ENCODE assay signal across 29 mouse cellular contexts in the genomic region with DNA sequence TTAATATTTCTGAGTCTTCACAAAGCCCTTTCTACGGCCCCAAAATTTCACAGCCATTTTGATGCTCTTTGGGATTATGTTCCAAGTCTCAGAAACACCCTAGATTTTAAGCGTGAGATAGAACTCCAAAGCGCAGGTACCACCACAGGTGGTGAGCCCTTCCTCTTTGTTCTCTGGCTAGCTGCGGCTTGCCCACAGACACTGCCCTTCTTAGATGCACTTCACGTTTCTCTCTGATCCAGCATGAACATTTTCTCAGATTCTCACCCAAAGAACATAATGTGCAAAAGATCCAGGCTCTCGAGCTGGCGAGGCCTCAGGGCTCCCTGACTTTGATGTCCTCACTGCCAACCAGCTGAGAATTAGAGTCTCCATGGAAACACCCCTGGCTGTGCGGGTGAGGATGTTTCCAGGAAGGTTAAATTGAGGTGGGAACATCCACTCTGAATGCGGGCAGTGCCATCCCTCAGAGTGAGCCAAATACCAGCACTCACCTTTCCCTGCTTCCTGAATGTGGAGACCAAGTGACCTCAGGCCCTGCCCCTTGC.
DNase-seq lines count a peak whose midpoint lies in the region; ATAC-seq and TF ChIP-seq lines count a peak whose summit lies in the region.
"Had no signal": no experiment of that assay in that cellular context is flagged by ENCODE, and none has a peak within 500 bp of the region (broad histone marks: within the 10 kb centered on the region; RNA-seq: fewer than 3 reads in every experiment).

No protein-coding gene starts in this region.

- DNase-seq in heart, adult 11 months: peak; percentile 70
- DNase-seq in heart, postnatal 25 days (ENCODE audit: low spot score): no peak
- DNase-seq in left cerebral cortex, adult 11 months (ENCODE audit: low spot score): peak; percentile 10
- DNase-seq in left cerebral cortex, adult 2 months (ENCODE audit: extremely low spot score in 1 of 2, low spot score in 2 of 2): no peak
- DNase-seq in brain, embryonic 14.5 days (ENCODE audit: low read depth): peak; percentile 55
- peak; percentile 32 for DNase-seq in midbrain, postnatal 0 days (ENCODE audit: low spot score)
- no peak for DNase-seq in lung, postnatal 25 days (ENCODE audit: low spot score)
- DNase-seq: adrenal gland, adult 8-10 months; cerebellum, adult 11 months; cerebellum, adult 9-10 months; cerebellum, postnatal 36 days; gastrocnemius, adult 2 months; heart, postnatal 10 days; kidney, adult 2 months; kidney, postnatal 36 days; lung, postnatal 36 days; right cerebral cortex, postnatal 25 days; spleen, adult 18-20 months; thymus, postnatal 14 days had no signal

- TF ChIP-seq POLR2A in brain, embryonic 14.5 days (IDR thresholded peaks at IDR 0.05; ENCODE audit: borderline replicate concordance, extremely low read depth, insufficient read depth, insufficient read length, poor library complexity, severe bottlenecking): no peak

- H3K4me2 ChIP-seq in midbrain, postnatal 0 days (ENCODE audit: low read depth, low read length, poor library complexity, severe bottlenecking): no peak overlapping the region
- H3K4me2 ChIP-seq: embryonic facial prominence, embryonic 12.5 days; forebrain, embryonic 15.5 days; heart, embryonic 13.5 days; intestine, embryonic 15.5 days; limb, embryonic 13.5 days; liver, embryonic 11.5 days; lung, embryonic 15.5 days; neural tube, embryonic 13.5 days had no signal

- WGBS in midbrain, postnatal 0 days: 26% methylated on average over 9 of the region's 9 CpGs

- no peak for TF ChIP-seq CTCF in left cerebral cortex, adult 2 months (IDR thresholded peaks at IDR 0.05)
- no peak for TF ChIP-seq CTCF in brain, embryonic 14.5 days (IDR thresholded peaks at IDR 0.05; ENCODE audit: borderline replicate concordance, extremely low read depth, insufficient read depth, insufficient read length)
- TF ChIP-seq CTCF in midbrain, postnatal 0 days (IDR thresholded peaks at IDR 0.05): no peak

- no peaks in the 10 kb centered on the region for H3K27me3 ChIP-seq in midbrain, postnatal 0 days (ENCODE audit: insufficient read depth, low read length)
- H3K27me3 ChIP-seq: embryonic facial prominence, embryonic 12.5 days; forebrain, embryonic 15.5 days; heart, embryonic 13.5 days; intestine, embryonic 15.5 days; limb, embryonic 13.5 days; lung, embryonic 15.5 days; neural tube, embryonic 13.5 days had no signal

- no peaks in the 10 kb centered on the region for H3K36me3 ChIP-seq in midbrain, postnatal 0 days (ENCODE audit: insufficient read depth, low read length)
- H3K36me3 ChIP-seq: embryonic facial prominence, embryonic 12.5 days; forebrain, embryonic 15.5 days; hindbrain, embryonic 10.5 days; intestine, embryonic 15.5 days; limb, embryonic 13.5 days; neural tube, embryonic 13.5 days had no signal

- H3K27ac ChIP-seq in left cerebral cortex, adult 2 months: no peak overlapping the region
- H3K27ac ChIP-seq in midbrain, postnatal 0 days (ENCODE audit: low read depth, low read length): peak overlapping the region; percentile 60
- H3K27ac ChIP-seq: embryonic facial prominence, embryonic 12.5 days; forebrain, embryonic 15.5 days; gastrocnemius, adult 2 months; heart, embryonic 13.5 days; hindbrain, embryonic 10.5 days; intestine, embryonic 15.5 days; limb, embryonic 13.5 days; lung, embryonic 15.5 days; neural tube, embryonic 13.5 days had no signal

- no peaks in the 10 kb centered on the region for H3K9me3 ChIP-seq in midbrain, postnatal 0 days (ENCODE audit: low read length)
- H3K9me3 ChIP-seq: embryonic facial prominence, embryonic 12.5 days; forebrain, embryonic 15.5 days; G1E; heart, embryonic 13.5 days; intestine, embryonic 15.5 days; limb, embryonic 13.5 days; lung, embryonic 15.5 days; neural tube, embryonic 13.5 days had no signal

- intact Hi-C loops in heart, postnatal 25 days (cut with DNase I): no loop called here
- intact Hi-C loops in left cerebral cortex, adult 2 months (cut with DNase I): no loop called here

- H3K9ac ChIP-seq in midbrain, postnatal 0 days (replicated peaks; ENCODE audit: low read length, poor library complexity, severe bottlenecking): no peak overlapping the region
- H3K9ac ChIP-seq: embryonic facial prominence, embryonic 12.5 days; forebrain, embryonic 15.5 days; heart, embryonic 13.5 days; intestine, embryonic 15.5 days; lung, embryonic 15.5 days; neural tube, embryonic 13.5 days had no signal

- peak; percentile 77 for ATAC-seq in midbrain, postnatal 0 days (ENCODE audit: low FRiP score)
- ATAC-seq: forebrain, embryonic 15.5 days; intestine, embryonic 15.5 days had no signal

- H3K4me1 ChIP-seq in midbrain, postnatal 0 days (ENCODE audit: insufficient read depth, low read length): 0 out of 2 replicates have a peak, but pooled peaks cover 10% of the 10 kb centered on the region
- H3K4me1 ChIP-seq: embryonic facial prominence, embryonic 12.5 days; forebrain, embryonic 15.5 days; heart, embryonic 13.5 days; intestine, embryonic 15.5 days; neural tube, embryonic 13.5 days had no signal

- H3K4me3 ChIP-seq in left cerebral cortex, adult 2 months: no peak overlapping the region
- no peak overlapping the region for H3K4me3 ChIP-seq in midbrain, postnatal 0 days (ENCODE audit: low read depth, low read length)
- H3K4me3 ChIP-seq: embryonic facial prominence, embryonic 12.5 days; forebrain, embryonic 15.5 days; gastrocnemius, adult 2 months; heart, embryonic 13.5 days; hindbrain, embryonic 10.5 days; intestine, embryonic 15.5 days; limb, embryonic 13.5 days; lung, embryonic 15.5 days; neural tube, embryonic 13.5 days had no signal

Comparison
In these comparisons a context has a peak if more than half of its experiments do, and no peak if none do; other contexts are left out.
1. DNase-seq: peak in heart, adult 11 months (single experiment), left cerebral cortex, adult 11 months (single experiment), brain, embryonic 14.5 days (single experiment) and midbrain, postnatal 0 days (single experiment); none in heart, postnatal 25 days (single experiment), left cerebral cortex, adult 2 months (0 of 2) and lung, postnatal 25 days (single experiment).